Mouse (Mus musculus) bone marrow macrophage, adult 2 months (primary cell): Measurements from ENCODE around the gene Tbpl2. TPM values are rescaled to one million over a fixed set of nuclear protein-coding genes. Genes with fewer than 3 reads are reported as not detected.

Experiments
- H3K27ac ChIP-seq: 2 replicates; pipeline ENCODE4 v1.5.1; 2012; ENCODE audit warnings: low read depth, low read length; ENCODE audit not compliant: insufficient read depth
- H3K4me1 ChIP-seq: 2 replicates; pipeline ENCODE4 v1.6.1; 2012; ENCODE audit warnings: low read length; ENCODE audit not compliant: control insufficient read depth, insufficient read depth
- H3K4me3 ChIP-seq: 2 replicates; pipeline ENCODE4 v1.5.1; 2012; ENCODE audit warnings: mild to moderate bottlenecking, low read length, moderate library complexity; ENCODE audit not compliant: insufficient read depth
- CTCF ChIP-seq: IDR thresholded peaks from 2 replicates; pipeline ENCODE4 v1.5.1; 2012; ENCODE audit warnings: low read depth, mild to moderate bottlenecking, low read length, moderate library complexity
- POLR2A ChIP-seq: IDR thresholded peaks from 2 replicates; pipeline ENCODE4 v1.6.1; 2012; ENCODE audit warnings: mild to moderate bottlenecking, low read depth, low read length, borderline replicate concordance
- polyA plus RNA-seq: library from polyadenylated mRNA; stranded (reverse); fragments of >200 nt; gene quantifications from 2 replicates; pipeline ENCODE4 v1.2.4, GENCODE M21; 2012; ENCODE audit not compliant: missing spikeins, insufficient read depth, insufficient read length

Gene Tbpl2
- not detected in 2 replicates for polyA plus RNA-seq

DNA sequence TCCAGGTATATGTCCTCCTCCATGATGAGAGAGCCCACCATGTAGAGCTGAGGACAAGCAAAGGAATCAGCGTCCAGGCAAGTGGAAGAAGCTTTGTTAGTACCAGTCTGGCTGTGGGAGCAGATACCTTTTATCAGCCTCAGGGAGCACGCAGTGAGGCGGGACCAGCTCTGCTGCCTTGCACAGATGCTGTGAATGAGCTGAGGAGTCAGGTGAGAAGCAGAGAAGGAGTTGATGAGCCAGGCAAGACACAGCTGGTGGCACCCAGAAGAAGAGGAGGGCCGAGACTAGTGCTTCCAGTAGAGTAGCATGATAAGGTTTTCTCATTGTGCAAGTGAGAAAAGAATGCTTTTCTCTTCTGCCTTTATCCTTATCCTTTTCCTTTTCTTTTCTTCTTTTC lies at the start of gene Tbpl2:
TSS of gene Tbpl2 (minus strand) at position 101 of the 400 bp plus-strand sequence.
- Histone ChIP-seq H3K4me3 (no peak within 1 kb of the TSS), H3K27ac (no peak within 1 kb of the TSS), H3K4me1 (no peaks in the 10 kb centered on the region)
- TF ChIP-seq CTCF (no peak), POLR2A (no peak)

DNA sequence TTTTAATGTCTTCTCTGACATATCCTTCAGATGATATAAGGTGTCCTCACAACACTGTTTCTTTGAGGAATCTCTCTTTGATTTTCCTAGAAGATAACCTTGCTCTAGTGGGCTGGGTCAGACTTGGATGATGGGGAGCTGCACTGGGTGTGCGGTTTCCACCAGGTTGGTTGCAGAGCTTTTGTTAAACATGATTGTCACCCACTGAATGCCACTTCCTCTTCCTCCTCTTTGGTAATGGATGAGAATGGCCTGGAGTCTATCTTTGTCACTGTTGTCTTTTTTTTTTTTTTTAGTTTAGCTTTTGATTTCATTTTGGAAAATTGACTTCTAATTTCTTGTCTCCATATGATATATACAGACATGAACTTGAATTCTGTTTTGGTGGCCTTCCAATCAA lies 38.0 kb upstream of the Tbpl2 start:
- H3K27ac ChIP-seq: no peak overlapping the region
- TF ChIP-seq CTCF: no peak
- TF ChIP-seq POLR2A: no peak
- H3K4me1 ChIP-seq: no peaks in the 10 kb centered on the region
- H3K4me3 ChIP-seq: no peak overlapping the region

DNA sequence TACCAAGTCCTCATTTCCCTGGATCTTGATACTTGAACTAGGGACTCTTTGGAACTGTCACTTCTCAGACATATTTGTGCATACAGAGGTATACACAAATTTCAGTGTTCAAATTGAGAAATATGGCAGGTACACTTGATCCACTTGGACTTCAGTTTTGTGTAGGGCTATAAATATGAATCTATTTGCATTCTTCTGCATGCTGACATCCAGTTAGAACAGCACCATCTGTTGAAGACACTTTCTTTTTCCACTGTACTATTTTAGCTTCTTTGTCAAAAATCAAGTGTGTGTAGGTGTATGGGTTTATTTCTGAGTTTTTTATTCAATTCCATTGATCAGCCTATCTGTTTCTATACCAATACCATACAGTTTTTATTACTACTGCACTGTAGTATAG lies 12.7 kb upstream of the Tbpl2 start:
- TF ChIP-seq CTCF: no peak
- TF ChIP-seq POLR2A: no peak
- Histone ChIP-seq H3K27ac (no peak overlapping the region), H3K4me3 (no peak overlapping the region), H3K4me1 (no peaks in the 10 kb centered on the region)

DNA sequence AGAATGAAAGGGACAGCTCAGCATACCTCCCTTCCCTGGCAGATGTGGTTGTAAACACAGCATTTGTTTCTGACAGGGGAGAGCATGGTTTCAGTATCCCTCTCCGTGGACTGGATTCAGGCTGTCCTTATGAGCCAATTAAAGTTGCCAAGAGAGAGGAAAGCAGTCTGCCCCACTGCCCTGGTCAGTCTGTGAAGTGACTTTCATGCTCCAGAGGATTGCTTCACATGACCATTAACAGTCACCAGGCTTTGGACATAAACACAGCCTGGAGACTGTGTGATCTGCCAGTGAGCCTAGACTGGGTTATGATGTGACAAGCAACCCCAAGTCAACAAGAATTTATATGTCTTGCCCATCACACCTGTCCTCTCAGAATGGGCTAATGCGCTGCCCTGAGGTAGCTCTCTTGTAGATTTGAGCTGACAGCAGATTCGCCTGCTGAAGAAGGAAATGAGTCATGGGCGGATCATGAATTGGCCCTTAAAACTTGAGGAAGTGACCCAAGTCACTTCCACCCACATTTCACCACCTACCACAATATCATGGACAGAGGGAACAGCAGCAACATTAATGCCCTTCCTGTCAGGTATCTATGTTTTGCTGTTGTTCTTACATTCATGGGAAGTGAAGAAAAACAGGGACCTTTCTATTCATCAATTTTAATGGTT lies 7.4 kb upstream of the Tbpl2 start:
- H3K4me1 ChIP-seq: peaks cover 6% of the 10 kb centered on the region
- H3K27ac ChIP-seq: no peak overlapping the region
- H3K4me3 ChIP-seq: no peak overlapping the region
- TF ChIP-seq CTCF: no peak
- TF ChIP-seq POLR2A: no peak

DNA sequence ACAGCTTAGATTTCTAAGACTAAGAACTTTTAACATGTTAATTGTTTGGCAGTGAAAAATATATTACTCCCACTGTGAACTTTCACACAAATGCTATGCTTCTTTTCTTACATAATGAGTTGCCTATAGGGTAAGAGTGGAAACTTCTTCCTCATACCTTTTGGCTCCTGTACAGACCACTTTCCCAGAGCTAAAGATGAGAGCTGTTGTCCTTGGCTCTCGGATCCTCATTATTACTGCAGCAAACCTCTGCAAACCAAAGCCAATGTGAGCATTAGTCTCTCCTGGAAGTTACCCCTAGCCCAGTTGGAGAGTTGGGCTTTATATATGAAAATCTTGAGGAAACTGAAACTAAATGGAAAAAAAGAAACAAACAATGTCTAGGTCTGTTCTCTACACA lies 5.5 kb downstream of the Tbpl2 start:
- H3K4me1 ChIP-seq: no peaks in the 10 kb centered on the region

DNA sequence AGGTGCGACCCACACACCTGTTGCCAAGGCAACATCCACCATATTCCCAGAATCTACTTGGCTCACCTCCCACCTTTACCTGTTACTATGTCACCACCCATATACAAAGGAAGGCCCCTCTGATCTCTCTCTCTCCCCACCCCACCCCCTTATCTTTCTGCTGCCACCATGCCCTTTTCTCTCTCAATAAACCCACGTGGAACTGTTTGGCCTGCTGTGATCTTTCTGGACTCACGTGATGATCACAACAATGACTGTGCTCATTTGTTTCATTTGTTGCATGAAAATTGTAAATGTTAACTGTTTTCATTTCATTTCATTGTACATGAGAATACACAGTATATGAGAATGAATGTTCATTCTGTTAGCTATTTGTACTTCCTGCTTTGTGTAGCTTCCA lies 45.9 kb downstream of the Tbpl2 start:
- no peak for TF ChIP-seq POLR2A
- Histone ChIP-seq H3K27ac (no peak overlapping the region), H3K4me3 (no peak overlapping the region)

More for the DNA sequence above, 5.5 kb downstream of the Tbpl2 start:
- Histone ChIP-seq H3K4me3 (no peak overlapping the region), H3K27ac (no peak overlapping the region)
- TF ChIP-seq POLR2A (no peak), CTCF (no peak)

DNA sequence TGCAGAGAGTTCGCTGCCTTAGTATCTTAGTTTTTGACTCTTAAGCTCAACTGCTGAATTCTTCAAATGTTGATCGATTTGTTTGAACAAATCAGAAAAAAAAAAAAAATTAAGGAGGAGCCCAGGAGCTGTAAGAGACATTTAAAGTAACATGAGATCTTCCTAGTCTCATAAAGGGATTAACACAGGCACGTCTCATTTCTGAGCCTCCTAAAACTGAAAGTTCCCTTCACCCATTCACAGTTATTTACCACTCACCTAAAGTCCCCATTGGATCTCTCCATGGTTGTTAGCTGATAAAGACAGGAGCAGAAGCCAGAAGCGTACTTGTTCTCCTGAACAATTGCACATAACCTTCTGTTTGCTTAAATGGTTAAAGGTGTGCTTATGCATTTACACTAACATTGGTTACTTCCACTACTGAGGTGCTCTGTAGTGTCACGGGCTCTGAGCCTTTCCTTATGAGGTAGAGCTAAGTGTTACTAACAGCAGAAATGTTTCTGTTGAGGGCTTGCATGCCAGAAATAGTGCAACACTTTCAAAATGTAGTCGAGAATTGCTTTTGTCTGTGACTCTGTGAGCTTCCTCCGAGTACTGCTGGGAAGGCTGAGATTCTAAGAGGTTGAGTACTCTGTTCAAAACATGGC lies 46.9 kb downstream of the Tbpl2 start, which contains the start of gene Hnmt:
TSS of gene Hnmt (minus strand) at position 51 of the 647 bp plus-strand sequence.
- no peaks in the 10 kb centered on the region for H3K4me1 ChIP-seq
- peak within 1 kb of the TSS; percentile 38 for H3K4me3 ChIP-seq
- TF ChIP-seq POLR2A: no peak
- TF ChIP-seq CTCF: no peak
- peak within 1 kb of the TSS; percentile 1; the same call in 1 of the 2 replicates for H3K27ac ChIP-seq

More for the DNA sequence above, 45.9 kb downstream of the Tbpl2 start:
- no peaks in the 10 kb centered on the region for H3K4me1 ChIP-seq

DNA sequence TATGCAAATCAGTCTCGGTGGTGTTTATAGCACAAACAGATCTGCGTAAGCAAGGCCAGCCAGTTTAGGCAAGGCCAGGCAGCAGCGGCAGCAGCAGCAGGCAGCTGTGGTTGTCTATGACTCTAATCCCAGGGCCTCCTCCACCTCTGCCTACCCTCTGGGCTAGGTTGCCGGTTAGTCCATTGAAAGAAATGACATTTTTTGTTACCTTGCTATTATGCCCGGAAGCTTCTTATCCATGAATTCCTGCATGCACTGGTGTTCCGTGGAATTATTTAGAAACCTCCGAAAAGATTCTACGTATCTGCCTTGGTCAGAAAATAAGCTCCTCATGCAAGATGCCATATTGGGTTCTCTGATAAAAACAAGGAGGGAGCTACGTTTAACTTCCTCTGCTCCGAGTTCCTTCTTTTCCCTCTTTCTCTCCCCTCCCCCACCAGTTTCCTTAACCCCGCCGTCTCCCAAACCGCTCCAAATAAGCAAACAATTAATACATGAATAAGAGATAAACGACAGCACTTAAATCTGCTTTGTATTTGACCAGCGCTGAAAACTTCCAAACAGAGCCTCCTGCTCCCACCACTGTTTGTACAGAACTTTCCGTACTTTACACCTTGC lies 47.8 kb downstream of the Tbpl2 start:
- Histone ChIP-seq H3K27ac (peak overlapping the region; percentile 1; the same call in 1 of the 2 replicates), H3K4me1 (no peaks in the 10 kb centered on the region), H3K4me3 (peak overlapping the region; percentile 38)
- no peak for TF ChIP-seq CTCF
- TF ChIP-seq POLR2A: no peak

DNA sequence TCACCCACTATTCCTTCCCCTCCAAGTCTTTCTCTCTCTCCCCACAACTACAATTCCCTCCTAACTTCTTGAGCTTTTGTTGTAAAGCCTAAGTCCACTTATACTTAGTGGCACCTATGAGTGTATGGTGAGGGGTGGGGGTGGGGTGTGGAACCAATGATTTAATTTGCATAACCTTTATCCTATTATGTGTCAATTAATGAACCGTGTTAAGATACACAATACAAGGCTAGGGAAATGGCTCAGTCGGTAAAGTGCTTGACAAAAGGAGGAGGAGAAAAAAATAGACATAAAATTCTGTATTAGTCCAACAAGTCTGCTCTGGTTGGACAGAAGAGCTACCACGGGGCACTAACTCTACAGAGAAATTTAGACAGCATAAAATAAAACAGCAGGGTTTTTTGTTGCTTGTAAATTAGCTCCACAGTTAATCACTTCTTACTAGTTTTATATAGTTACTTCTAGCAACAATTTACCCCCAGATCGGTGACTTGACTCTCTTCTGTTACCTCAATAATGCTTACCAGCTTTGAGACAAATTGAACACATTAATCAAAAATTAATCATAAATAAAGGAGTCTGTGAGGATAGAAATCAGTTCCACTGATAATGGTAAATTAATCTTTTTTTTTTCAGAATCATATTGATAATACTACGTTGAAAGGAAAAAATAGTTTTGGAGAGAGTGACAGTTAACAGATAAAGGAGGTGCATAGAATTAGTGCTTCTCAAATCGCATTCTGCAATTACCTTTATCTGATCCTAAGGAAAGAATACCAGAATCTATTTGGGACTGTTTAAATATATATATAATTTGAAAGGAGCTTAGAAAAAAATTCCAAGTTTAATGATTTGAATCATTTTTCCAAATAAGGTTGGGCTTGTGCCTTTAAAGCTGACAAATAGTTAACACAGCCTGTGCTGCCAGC lies 48.6 kb downstream of the Tbpl2 start:
- peak overlapping the region; percentile 38 for H3K4me3 ChIP-seq
- peak overlapping the region; percentile 1; the same call in 1 of the 2 replicates for H3K27ac ChIP-seq

More for the DNA sequence above, 48.6 kb downstream of the Tbpl2 start:
- TF ChIP-seq CTCF (no peak), POLR2A (no peak)
- no peaks in the 10 kb centered on the region for H3K4me1 ChIP-seq
